Mouse (Mus musculus): ENCODE results near the gene Vav3.

The Vav3 gene

GRCm38 (mm10) chr3:109353814-109354213 lies 13.4 kb downstream of the Vav3 start:
- no peak for DNase-seq

- DNase-seq: no peak
Observed at GRCm38 (mm10) chr3:109355158-109355557, 14.7 kb downstream of the Vav3 start.

- no peak for DNase-seq
Observed at GRCm38 (mm10) chr3:109360746-109361145, 20.3 kb downstream of the Vav3 start.

- DNase-seq: peak; percentile 18
Observed at GRCm38 (mm10) chr3:109361882-109362281, 21.4 kb downstream of the Vav3 start.

- DNase-seq: no peak
Observed at GRCm38 (mm10) chr3:109362310-109362709, 21.9 kb downstream of the Vav3 start.

GRCm38 (mm10) chr3:109363522-109363921 lies 23.1 kb downstream of the Vav3 start:
- DNase-seq: no peak

- DNase-seq: no peak
Observed at GRCm38 (mm10) chr3:109365875-109366274, 25.4 kb downstream of the Vav3 start.

GRCm38 (mm10) chr3:109366411-109366851 lies 26.0 kb downstream of the Vav3 start:
- no peak for DNase-seq

GRCm38 (mm10) chr3:109368383-109369289 lies 28.2 kb downstream of the Vav3 start:
- peak; percentile 38 for DNase-seq

- DNase-seq: no peak
Observed at GRCm38 (mm10) chr3:109371576-109371975, 31.1 kb downstream of the Vav3 start.

GRCm38 (mm10) chr3:109372678-109373077 lies 32.2 kb downstream of the Vav3 start:
- no peak for DNase-seq

- DNase-seq: no peak
Observed at GRCm38 (mm10) chr3:109378278-109378677, 37.8 kb downstream of the Vav3 start.

GRCm38 (mm10) chr3:109378684-109379083 lies 38.2 kb downstream of the Vav3 start:
- DNase-seq: no peak

- DNase-seq: no peak
Observed at GRCm38 (mm10) chr3:109388730-109389129, 48.3 kb downstream of the Vav3 start.

GRCm38 (mm10) chr3:109401527-109401926 lies 61.1 kb downstream of the Vav3 start:
- no peak for DNase-seq

GRCm38 (mm10) chr3:109411294-109411693 lies 70.8 kb downstream of the Vav3 start:
- DNase-seq: no peak

- DNase-seq: no peak
Observed at GRCm38 (mm10) chr3:109420403-109420802, 80.0 kb downstream of the Vav3 start.

GRCm38 (mm10) chr3:109421019-109421418 lies 80.6 kb downstream of the Vav3 start:
- peak; percentile 6 for DNase-seq

- no peak for DNase-seq
Observed at GRCm38 (mm10) chr3:109423440-109424079, 83.1 kb downstream of the Vav3 start.

GRCm38 (mm10) chr3:109431285-109431684 lies 90.8 kb downstream of the Vav3 start:
- DNase-seq: no peak

- DNase-seq: no peak
Observed at GRCm38 (mm10) chr3:109438552-109438951, 98.1 kb downstream of the Vav3 start.

GRCm38 (mm10) chr3:109439253-109439652 lies 98.8 kb downstream of the Vav3 start:
- no peak for DNase-seq

GRCm38 (mm10) chr3:109440001-109440400 lies 99.5 kb downstream of the Vav3 start:
- DNase-seq: no peak

- DNase-seq: no peak
Observed at GRCm38 (mm10) chr3:109444077-109444476, 103.6 kb downstream of the Vav3 start.

All from kidney, adult 9 months (tissue).